Mouse (Mus musculus): ENCODE data around the gene Mki67. TPM values are rescaled to one million over a fixed set of nuclear protein-coding genes. Genes with fewer than 3 reads are reported as not detected.

The Mki67 gene
- polyA plus RNA-seq, 1 experiment: 2.9 TPM

- Histone ChIP-seq H3K4me1 (peaks cover 6% of the 10 kb centered on the region; the same call in 1 of the 2 replicates), H3K36me3 (replicated peaks; ENCODE audit: low read length) (peaks cover 100% of the 10 kb centered on the region), H3K9me3 (no peaks in the 10 kb centered on the region)
Observed at GRCm38 (mm10) chr7:135680334-135680733, 35.8 kb downstream of the Mki67 start.

GRCm38 (mm10) chr7:135676722-135677121, 39.4 kb downstream of the Mki67 start:
- H3K4me1 ChIP-seq: no peaks in the 10 kb centered on the region; the same call in 1 of the 2 replicates
- no peak for TF ChIP-seq FLI1 (IDR thresholded peaks at IDR 0.05; ENCODE audit: low read length)
- H3K36me3 ChIP-seq (replicated peaks; ENCODE audit: low read length): peaks cover 100% of the 10 kb centered on the region
- no peaks in the 10 kb centered on the region for H3K27me3 ChIP-seq (replicated peaks)
- no peaks in the 10 kb centered on the region for H3K9me3 ChIP-seq
- H3K4me3 ChIP-seq (replicated peaks): no peak overlapping the region

More at GRCm38 (mm10) chr7:135680334-135680733, 35.8 kb downstream of the Mki67 start:
- Histone ChIP-seq H3K27me3 (replicated peaks) (no peaks in the 10 kb centered on the region), H3K4me3 (replicated peaks) (no peak overlapping the region)
- no peak for TF ChIP-seq FLI1 (IDR thresholded peaks at IDR 0.05; ENCODE audit: low read length)
- TF ChIP-seq GATA1 (IDR thresholded peaks at IDR 0.05; ENCODE audit: borderline replicate concordance, low read length): no peak

GRCm38 (mm10) chr7:135673576-135673975, 42.6 kb downstream of the Mki67 start:
- Histone ChIP-seq H3K27me3 (replicated peaks) (no peaks in the 10 kb centered on the region), H3K36me3 (replicated peaks; ENCODE audit: low read length) (peaks cover 100% of the 10 kb centered on the region), H3K4me3 (replicated peaks) (no peak overlapping the region), H3K9me3 (no peaks in the 10 kb centered on the region), H3K4me1 (peaks cover 6% of the 10 kb centered on the region)
- TF ChIP-seq GATA1 (IDR thresholded peaks at IDR 0.05; ENCODE audit: borderline replicate concordance, low read length): no peak
- no peak for TF ChIP-seq FLI1 (IDR thresholded peaks at IDR 0.05; ENCODE audit: low read length)

- TF ChIP-seq FLI1 (IDR thresholded peaks at IDR 0.05; ENCODE audit: low read length) (no peak), GATA1 (IDR thresholded peaks at IDR 0.05; ENCODE audit: borderline replicate concordance, low read length) (no peak)
- no peak overlapping the region for H3K4me3 ChIP-seq (replicated peaks)
- H3K27me3 ChIP-seq (replicated peaks): no peaks in the 10 kb centered on the region
- H3K9me3 ChIP-seq: no peaks in the 10 kb centered on the region
- H3K4me1 ChIP-seq: peaks cover 48% of the 10 kb centered on the region
- H3K36me3 ChIP-seq (replicated peaks; ENCODE audit: low read length): peaks cover 100% of the 10 kb centered on the region
Observed at GRCm38 (mm10) chr7:135668852-135669739, 47.1 kb downstream of the Mki67 start.

GRCm38 (mm10) chr7:135666314-135666713, 49.8 kb downstream of the Mki67 start:
- Histone ChIP-seq H3K27me3 (replicated peaks) (no peaks in the 10 kb centered on the region), H3K9me3 (no peaks in the 10 kb centered on the region), H3K4me1 (peaks cover 50% of the 10 kb centered on the region), H3K36me3 (replicated peaks; ENCODE audit: low read length) (peaks cover 100% of the 10 kb centered on the region), H3K4me3 (replicated peaks) (no peak overlapping the region)
- no peak for TF ChIP-seq FLI1 (IDR thresholded peaks at IDR 0.05; ENCODE audit: low read length)

- TF ChIP-seq FLI1 (IDR thresholded peaks at IDR 0.05; ENCODE audit: low read length) (no peak), GATA1 (IDR thresholded peaks at IDR 0.05; ENCODE audit: borderline replicate concordance, low read length) (no peak)
- H3K9me3 ChIP-seq: no peaks in the 10 kb centered on the region
- H3K4me1 ChIP-seq: peaks cover 64% of the 10 kb centered on the region
- no peaks in the 10 kb centered on the region for H3K27me3 ChIP-seq (replicated peaks)
- no peak overlapping the region for H3K4me3 ChIP-seq (replicated peaks)
- peaks cover 100% of the 10 kb centered on the region for H3K36me3 ChIP-seq (replicated peaks; ENCODE audit: low read length)
Observed at GRCm38 (mm10) chr7:135664211-135664610, 52.0 kb downstream of the Mki67 start.

- Histone ChIP-seq H3K4me1 (peaks cover 59% of the 10 kb centered on the region), H3K36me3 (replicated peaks; ENCODE audit: low read length) (peaks cover 100% of the 10 kb centered on the region), H3K27me3 (replicated peaks) (no peaks in the 10 kb centered on the region)
Observed at GRCm38 (mm10) chr7:135660314-135660713, 55.8 kb downstream of the Mki67 start.

GRCm38 (mm10) chr7:135659314-135659935, 56.7 kb downstream of the Mki67 start:
- peaks cover 59% of the 10 kb centered on the region for H3K4me1 ChIP-seq
- H3K9me3 ChIP-seq: no peaks in the 10 kb centered on the region
- H3K27me3 ChIP-seq (replicated peaks): no peaks in the 10 kb centered on the region
- TF ChIP-seq GATA1 (IDR thresholded peaks at IDR 0.05; ENCODE audit: borderline replicate concordance, low read length) (no peak), FLI1 (IDR thresholded peaks at IDR 0.05; ENCODE audit: low read length) (no peak)
- H3K4me3 ChIP-seq (replicated peaks): peak overlapping the region; percentile 44
- peaks cover 100% of the 10 kb centered on the region for H3K36me3 ChIP-seq (replicated peaks; ENCODE audit: low read length)

More at GRCm38 (mm10) chr7:135660314-135660713, 55.8 kb downstream of the Mki67 start:
- no peak overlapping the region for H3K4me3 ChIP-seq (replicated peaks)
- H3K9me3 ChIP-seq: no peaks in the 10 kb centered on the region
- no peak for TF ChIP-seq GATA1 (IDR thresholded peaks at IDR 0.05; ENCODE audit: borderline replicate concordance, low read length)
- no peak for TF ChIP-seq FLI1 (IDR thresholded peaks at IDR 0.05; ENCODE audit: low read length)

GRCm38 (mm10) chr7:135658150-135658549, 58.0 kb downstream of the Mki67 start:
- peaks cover 100% of the 10 kb centered on the region for H3K36me3 ChIP-seq (replicated peaks; ENCODE audit: low read length)
- H3K9me3 ChIP-seq: no peaks in the 10 kb centered on the region
- peaks cover 67% of the 10 kb centered on the region for H3K4me1 ChIP-seq
- H3K4me3 ChIP-seq (replicated peaks): no peak overlapping the region
- H3K27me3 ChIP-seq (replicated peaks): no peaks in the 10 kb centered on the region
- TF ChIP-seq FLI1 (IDR thresholded peaks at IDR 0.05; ENCODE audit: low read length): no peak
- no peak for TF ChIP-seq GATA1 (IDR thresholded peaks at IDR 0.05; ENCODE audit: borderline replicate concordance, low read length)

- TF ChIP-seq GATA1 (IDR thresholded peaks at IDR 0.05; ENCODE audit: borderline replicate concordance, low read length): no peak
- no peak for TF ChIP-seq FLI1 (IDR thresholded peaks at IDR 0.05; ENCODE audit: low read length)
- H3K4me1 ChIP-seq: peaks cover 92% of the 10 kb centered on the region
- peaks cover 100% of the 10 kb centered on the region for H3K36me3 ChIP-seq (replicated peaks; ENCODE audit: low read length)
- H3K27me3 ChIP-seq (replicated peaks): no peaks in the 10 kb centered on the region
- no peaks in the 10 kb centered on the region for H3K9me3 ChIP-seq
- no peak overlapping the region for H3K4me3 ChIP-seq (replicated peaks)
Observed at GRCm38 (mm10) chr7:135655113-135655512, 61.0 kb downstream of the Mki67 start.
